Mouse (Mus musculus): ENCODE data around the gene Zfp949. TPM values are rescaled to one million over a fixed set of nuclear protein-coding genes. Genes with fewer than 3 reads are reported as not detected.

The Zfp949 gene
- total and polyA plus RNA-seq, 3 experiments: 5.2 to 9.3 (median 7.5) TPM

DNA sequence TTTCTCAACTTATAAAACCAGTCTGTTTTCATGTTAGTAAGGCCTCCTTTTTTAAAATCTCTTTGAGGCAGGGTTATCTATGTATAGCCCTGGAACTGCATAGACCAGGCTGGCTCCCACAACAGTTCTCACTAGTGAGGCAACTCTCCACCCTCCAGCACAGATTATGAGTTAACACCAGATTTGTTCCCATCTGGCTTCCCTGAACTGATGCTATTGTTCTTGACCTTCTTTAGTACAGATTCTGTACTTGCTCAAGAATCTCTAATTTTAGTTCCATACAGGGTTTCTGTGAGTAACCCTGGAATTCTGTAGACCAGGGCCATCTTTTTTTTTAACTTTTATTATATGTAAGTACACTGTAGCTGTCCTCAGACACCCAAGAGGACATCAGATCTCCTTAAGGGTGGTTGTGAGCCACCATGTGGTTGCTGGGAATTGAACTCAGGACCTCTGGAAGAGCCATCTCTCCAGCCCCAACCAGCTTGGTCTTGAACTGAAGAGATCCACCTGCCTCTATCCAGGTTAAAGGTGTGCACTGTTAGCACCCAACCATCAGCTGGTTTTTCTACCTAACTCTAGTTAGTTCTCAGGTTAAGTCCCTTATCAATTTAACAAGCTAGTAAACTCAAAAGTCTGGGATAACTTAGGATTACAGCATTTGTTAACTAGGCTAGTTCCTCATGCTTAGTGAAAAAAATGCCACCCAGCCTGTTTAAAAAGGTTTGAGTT is 28.3 kb upstream of the Zfp949 start:
- H3K4me3 ChIP-seq (replicated peaks in 1 of 3; ENCODE audit: low read depth in 2 of 3, low read length in 2 of 3, poor library complexity in 1 of 3): no peak overlapping the region
- peak; percentile 45 for DNase-seq (ENCODE audit: extremely low read depth)
- TF ChIP-seq GABPA (IDR thresholded peaks at IDR 0.05; ENCODE audit: insufficient replicate concordance, low read depth, low read length): no peak
- TF ChIP-seq ZC3H11A (IDR thresholded peaks at IDR 0.05; ENCODE audit: low read depth, low read length): no peak
- no peak for TF ChIP-seq MEF2A (IDR thresholded peaks at IDR 0.05; ENCODE audit: borderline replicate concordance, low read depth, low read length)
- no peak for TF ChIP-seq PAX5 (IDR thresholded peaks at IDR 0.05; ENCODE audit: low read length)
- TF ChIP-seq SMC3 (IDR thresholded peaks at IDR 0.05; ENCODE audit: low read depth, low read length): peak; percentile 15; the same call in 1 of the 2 replicates
- TF ChIP-seq ZKSCAN1 (IDR thresholded peaks at IDR 0.05; ENCODE audit: borderline replicate concordance, low read depth, low read length): no peak
- 0 out of 2 replicates have a peak, but pooled peaks have one; percentile 20 for TF ChIP-seq MAZ (IDR thresholded peaks at IDR 0.05; ENCODE audit: low read depth, low read length)
- no peak for TF ChIP-seq ZNF384 (IDR thresholded peaks at IDR 0.05; ENCODE audit: low read depth, low read length)
- TF ChIP-seq JUN (IDR thresholded peaks at IDR 0.05; ENCODE audit: insufficient read depth, low read depth, low read length): no peak
- 0 out of 2 replicates have a peak, but pooled peaks have one; percentile 26 for TF ChIP-seq HCFC1 (IDR thresholded peaks at IDR 0.05; ENCODE audit: low read depth, low read length)
- TF ChIP-seq POLR2A (IDR thresholded peaks at IDR 0.05; ENCODE audit: low read depth, low read length): peak; percentile 25; the same call in 1 of the 2 replicates
- TF ChIP-seq KAT2A (IDR thresholded peaks at IDR 0.05; ENCODE audit: insufficient replicate concordance, low read length): no peak
- no peak for TF ChIP-seq MAFK (IDR thresholded peaks at IDR 0.05; ENCODE audit: insufficient replicate concordance, low read length)
- TF ChIP-seq RAD21 (IDR thresholded peaks at IDR 0.05; ENCODE audit: low read depth, low read length): no peak
- H3K4me1 ChIP-seq (ENCODE audit: control insufficient read depth in 1 of 2, insufficient read depth in 2 of 2): peaks cover 8 to 42% of the 10 kb centered on the region in 2 experiments
- dilution Hi-C loops (cut with MboI; ENCODE audit: extremely low pct_ligation_motif_present, extremely low pct_unique_long_range_greater_than_20kb, low sequenced_read_pairs) (no loop called here), in situ Hi-C loops (cut with MboI; ENCODE audit: low pct_ligation_motif_present, low pct_unique_long_range_greater_than_20kb, low sequenced_read_pairs) (loop anchor here (5.0 kb wide), 1 partner anchor 37 kb away; the partner anchor contains the start of gene Syncrip)
- H3K9me3 ChIP-seq (replicated peaks; ENCODE audit: low read length): no peaks in the 10 kb centered on the region
- peaks cover 6 to 22% of the 10 kb centered on the region in 2 experiments for H3K36me3 ChIP-seq (replicated peaks in 1 of 2; ENCODE audit: control insufficient read depth in 1 of 2, insufficient read depth in 1 of 2, low read length in 1 of 2)
- peak overlapping the region; percentile 21; the same call in 1 of the 2 replicates for H3K4me2 ChIP-seq (ENCODE audit: insufficient read depth, low read depth, poor library complexity, severe bottlenecking)
- H3K79me2 ChIP-seq (replicated peaks; ENCODE audit: control insufficient read depth, extremely low read depth, insufficient read depth, poor library complexity, severe bottlenecking): peaks cover 17% of the 10 kb centered on the region
- no peak overlapping the region for H3K9ac ChIP-seq (ENCODE audit: insufficient read depth, low read depth)
- 0 out of 2 replicates have a peak overlapping the region, but pooled peaks have one; percentile 44 for H3K27ac ChIP-seq (ENCODE audit: insufficient read depth, low read depth)
- no peaks in the 10 kb centered on the region for H3K27me3 ChIP-seq (replicated peaks)

DNA sequence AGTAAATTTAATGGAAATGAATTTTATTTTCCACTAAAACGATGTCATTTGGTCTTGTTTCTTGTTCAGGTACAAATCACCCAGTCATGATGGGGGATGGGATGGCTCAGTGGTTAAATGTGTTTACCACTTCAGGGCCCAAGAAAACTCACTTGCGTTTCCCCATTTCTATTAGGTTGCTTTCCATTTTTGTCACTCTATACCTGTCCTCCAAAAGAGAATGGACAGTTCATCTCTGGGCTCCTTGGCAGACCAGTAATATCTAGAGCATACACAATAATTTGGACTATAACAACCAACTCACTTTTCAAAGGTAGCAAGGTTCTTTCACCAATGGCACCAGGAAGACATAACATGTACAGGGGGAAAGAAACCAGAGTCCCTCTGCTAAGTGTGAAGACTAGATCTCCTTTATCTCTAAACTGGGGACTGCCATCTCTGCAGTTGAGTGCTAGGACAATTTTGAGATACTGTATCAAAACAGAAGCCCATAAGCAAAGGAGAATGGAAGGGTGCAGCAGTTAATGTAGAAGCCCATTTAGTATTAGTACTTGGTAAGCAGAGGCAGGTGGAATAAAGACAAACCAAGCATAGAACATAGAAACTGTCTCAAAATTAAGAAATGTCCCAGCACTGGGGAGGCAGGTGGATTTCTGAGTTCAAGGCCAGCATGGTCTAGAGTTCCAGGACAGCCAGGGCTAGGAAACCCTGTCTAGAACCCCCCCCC is 27.5 kb upstream of the Zfp949 start:
- Histone ChIP-seq H3K4me1 (ENCODE audit: control insufficient read depth in 1 of 2, insufficient read depth in 2 of 2) (peaks cover 8 to 41% of the 10 kb centered on the region in 2 experiments), H3K36me3 (replicated peaks in 1 of 2; ENCODE audit: control insufficient read depth in 1 of 2, insufficient read depth in 1 of 2, low read length in 1 of 2) (peaks cover 6 to 22% of the 10 kb centered on the region in 2 experiments), H3K79me2 (replicated peaks; ENCODE audit: control insufficient read depth, extremely low read depth, insufficient read depth, poor library complexity, severe bottlenecking) (peaks cover 17% of the 10 kb centered on the region), H3K9ac (ENCODE audit: insufficient read depth, low read depth) (peak overlapping the region; percentile 90; the same call in 1 of the 2 replicates), H3K4me2 (ENCODE audit: insufficient read depth, low read depth, poor library complexity, severe bottlenecking) (peak overlapping the region; percentile 97), H3K9me3 (replicated peaks; ENCODE audit: low read length) (no peaks in the 10 kb centered on the region), H3K4me3 (replicated peaks in 1 of 3; ENCODE audit: low read depth in 2 of 3, low read length in 2 of 3, poor library complexity in 1 of 3) (peak overlapping the region in 1 of 3 experiments; percentile 88), H3K27me3 (replicated peaks) (no peaks in the 10 kb centered on the region), H3K27ac (ENCODE audit: insufficient read depth, low read depth) (peak overlapping the region; percentile 42; the same call in 1 of the 2 replicates)
- DNase-seq (ENCODE audit: extremely low read depth): peak; percentile 65
- TF ChIP-seq KAT2A (IDR thresholded peaks at IDR 0.05; ENCODE audit: insufficient replicate concordance, low read length) (no peak), HCFC1 (IDR thresholded peaks at IDR 0.05; ENCODE audit: low read depth, low read length) (0 out of 2 replicates have a peak, but pooled peaks have one; percentile 4), PAX5 (IDR thresholded peaks at IDR 0.05; ENCODE audit: low read length) (no peak), ELF1 (IDR thresholded peaks at IDR 0.05; ENCODE audit: low read depth, low read length) (no peak), EP300 (IDR thresholded peaks at IDR 0.05; ENCODE audit: low read length) (peak; percentile 26; the same call in 1 of the 2 replicates), CHD1 (IDR thresholded peaks at IDR 0.05; ENCODE audit: low read depth, low read length) (peak; percentile 55; the same call in 1 of the 2 replicates), SIN3A (IDR thresholded peaks at IDR 0.05; ENCODE audit: low read length) (peak; percentile 48), ZKSCAN1 (IDR thresholded peaks at IDR 0.05; ENCODE audit: borderline replicate concordance, low read depth, low read length) (no peak), RAD21 (IDR thresholded peaks at IDR 0.05; ENCODE audit: low read depth, low read length) (no peak), SMC3 (IDR thresholded peaks at IDR 0.05; ENCODE audit: low read depth, low read length) (no peak), MYC (IDR thresholded peaks at IDR 0.05; ENCODE audit: low read depth, low read length) (no peak), POLR2AphosphoS2 (IDR thresholded peaks at IDR 0.05; ENCODE audit: low read depth, low read length) (peak; percentile 98), JUN (IDR thresholded peaks at IDR 0.05; ENCODE audit: insufficient read depth, low read depth, low read length) (no peak), GABPA (IDR thresholded peaks at IDR 0.05; ENCODE audit: insufficient replicate concordance, low read depth, low read length) (no peak), UBTF (IDR thresholded peaks at IDR 0.05; ENCODE audit: low read depth, low read length) (no peak), CHD2 (IDR thresholded peaks at IDR 0.05; ENCODE audit: low read length) (peak; percentile 87), ZMIZ1 (IDR thresholded peaks at IDR 0.05; ENCODE audit: low read depth, low read length) (peak; percentile 88), MAX (IDR thresholded peaks at IDR 0.05; ENCODE audit: low read length) (peak; percentile 41; the same call in 1 of the 2 replicates), POLR2A (IDR thresholded peaks at IDR 0.05; ENCODE audit: low read depth, low read length) (peak; percentile 51)
- in situ Hi-C loops (cut with MboI; ENCODE audit: low pct_ligation_motif_present, low pct_unique_long_range_greater_than_20kb, low sequenced_read_pairs): loop anchor here (5.0 kb wide), 1 partner anchor 38 kb away; the partner anchor contains the start of gene Syncrip
- dilution Hi-C loops (cut with MboI; ENCODE audit: extremely low pct_ligation_motif_present, extremely low pct_unique_long_range_greater_than_20kb, low sequenced_read_pairs): no loop called here
